Mouse (Mus musculus) liver, adult (tissue): ENCODE data around the gene Mtmr14.

Experiments
- GATA4 ChIP-seq: IDR thresholded peaks from 2 replicates; pipeline ENCODE4 v1.6.1; 2014; ENCODE audit warnings: mild to moderate bottlenecking, low read length; ENCODE audit not compliant: insufficient replicate concordance

Gene Mtmr14

DNA sequence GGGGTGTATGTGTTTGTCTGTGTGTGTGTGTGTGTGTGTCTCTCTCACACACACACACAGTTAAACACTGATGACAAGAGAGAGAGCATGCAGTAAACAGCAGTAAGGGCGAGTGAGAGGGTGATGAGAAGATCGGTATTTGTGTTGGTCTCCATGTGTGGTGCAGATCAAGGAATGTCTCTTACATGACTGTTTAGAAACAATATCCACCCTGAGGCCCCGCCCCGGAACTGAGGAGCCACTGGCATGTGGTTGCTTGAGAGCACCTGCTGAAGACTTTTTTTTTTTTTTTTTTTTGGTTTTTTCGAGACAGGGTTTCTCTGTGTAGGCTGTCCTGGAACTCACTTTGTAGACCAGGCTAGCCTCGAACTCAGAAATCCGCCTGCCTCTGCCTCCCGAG, 26.8 kb downstream of the Mtmr14 start:
- TF ChIP-seq GATA4 = no peak

DNA sequence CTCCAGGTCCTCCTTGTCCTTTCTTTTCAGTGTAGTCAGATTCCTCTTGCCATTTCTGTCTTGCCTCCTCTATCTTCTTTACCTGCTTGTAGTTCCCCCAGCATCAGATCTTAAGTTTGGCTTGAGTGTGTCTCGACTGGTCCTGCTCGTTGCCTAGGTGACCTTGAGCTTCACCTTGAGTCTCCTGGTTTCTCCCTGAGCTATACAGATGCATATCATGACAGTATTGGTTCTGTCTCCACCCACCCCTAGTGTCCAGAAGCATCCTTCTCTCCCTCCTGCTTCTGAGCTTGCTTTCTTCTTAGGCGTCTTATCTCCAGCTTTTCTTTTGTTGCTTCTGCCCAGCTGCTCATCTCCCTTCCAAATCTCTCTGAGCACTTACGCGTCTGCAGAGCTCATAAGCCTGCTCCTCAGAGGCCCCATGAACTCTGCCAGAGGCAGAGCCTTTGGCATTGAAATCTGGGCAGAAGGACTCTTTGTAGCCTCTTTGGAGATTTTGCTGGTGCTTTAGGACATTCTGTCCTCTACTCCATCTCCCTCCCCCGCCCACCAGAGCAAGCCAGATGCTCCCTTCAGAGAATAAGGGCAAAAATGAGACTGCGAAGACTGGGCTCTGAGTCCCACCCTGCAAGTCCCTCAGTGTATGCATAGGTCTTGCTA, 29.5 kb downstream of the Mtmr14 start:
- TF ChIP-seq GATA4 = no peak

DNA sequence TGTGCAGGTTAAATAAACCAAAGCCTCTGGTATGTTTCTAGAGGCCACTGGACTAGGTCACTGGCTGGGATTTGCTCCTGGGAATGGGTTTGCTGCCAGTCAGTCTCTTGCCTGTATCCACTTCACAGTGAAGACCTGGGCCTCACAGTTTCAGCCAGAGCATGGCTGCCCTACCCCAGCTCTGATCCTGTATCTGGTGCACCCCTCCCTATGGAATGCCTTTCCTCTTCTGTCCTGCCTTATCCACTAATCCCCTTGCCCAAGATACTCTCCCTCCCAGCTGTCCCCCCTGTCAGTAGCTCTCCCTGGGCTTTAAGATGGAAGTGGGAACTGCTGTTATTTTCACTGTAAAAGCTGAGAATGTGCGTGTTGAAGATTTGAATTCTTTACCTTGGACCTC, 30.3 kb downstream of the Mtmr14 start:
- TF ChIP-seq GATA4 = no peak

DNA sequence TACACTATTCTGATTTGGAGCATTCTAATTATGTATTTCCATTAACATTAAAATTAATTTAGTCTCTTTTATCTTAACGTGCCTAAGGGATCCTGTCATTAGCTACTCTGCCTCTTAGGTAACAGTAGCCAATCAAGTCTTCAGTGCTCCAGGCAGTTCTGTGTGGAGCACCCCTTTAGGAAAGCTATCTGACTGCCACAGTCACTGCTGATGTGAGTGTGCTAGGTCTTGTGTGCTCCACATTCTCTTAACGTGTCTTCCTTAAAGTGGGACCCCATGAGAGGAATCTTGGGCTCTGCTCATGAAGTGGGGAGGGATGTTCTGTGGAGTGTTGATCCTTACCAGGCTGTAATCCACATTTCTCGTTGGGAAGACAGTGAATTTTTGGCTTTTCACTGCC, 34.7 kb downstream of the Mtmr14 start:
- no peak for TF ChIP-seq GATA4

DNA sequence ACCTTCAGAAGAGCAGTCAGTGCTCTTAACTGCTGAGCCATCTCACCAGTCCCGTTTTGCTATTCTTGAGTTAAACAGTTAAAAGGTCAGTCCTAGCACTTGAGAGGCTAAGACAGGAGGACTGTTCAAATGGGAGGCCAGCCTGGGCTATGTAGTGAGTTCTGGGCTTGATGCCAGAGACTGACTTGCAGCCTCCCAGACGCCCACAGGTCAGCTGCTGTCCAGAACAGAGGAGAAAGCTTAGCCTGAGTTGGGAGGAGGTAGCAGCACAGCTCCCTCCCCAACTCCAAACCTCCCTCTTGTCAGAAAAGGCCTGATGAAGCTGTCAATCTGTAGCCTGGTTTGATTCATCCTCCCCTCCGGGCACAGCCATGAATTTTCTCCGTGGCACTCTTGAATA, 39.2 kb downstream of the Mtmr14 start:
- TF ChIP-seq GATA4 = no peak

DNA sequence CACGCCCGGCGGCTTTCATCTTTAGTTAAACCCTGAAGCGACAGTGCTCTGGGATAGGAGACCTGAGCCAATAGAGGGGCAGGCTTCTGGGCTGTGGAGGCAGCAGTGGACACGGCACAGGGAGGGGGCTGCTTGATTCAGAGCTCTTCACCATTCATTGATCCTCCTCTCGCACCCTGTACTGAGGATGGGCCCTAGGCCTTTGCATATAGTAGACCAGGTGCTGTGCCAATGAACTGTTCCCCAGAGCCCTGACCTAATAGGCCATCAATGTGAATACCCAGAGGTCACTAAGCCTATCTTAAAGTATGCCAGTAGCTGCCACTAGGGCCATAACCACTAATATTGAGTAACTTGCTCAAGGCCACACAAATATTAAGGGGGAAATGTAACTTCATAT, 44.0 kb downstream of the Mtmr14 start:
- no peak for TF ChIP-seq GATA4

DNA sequence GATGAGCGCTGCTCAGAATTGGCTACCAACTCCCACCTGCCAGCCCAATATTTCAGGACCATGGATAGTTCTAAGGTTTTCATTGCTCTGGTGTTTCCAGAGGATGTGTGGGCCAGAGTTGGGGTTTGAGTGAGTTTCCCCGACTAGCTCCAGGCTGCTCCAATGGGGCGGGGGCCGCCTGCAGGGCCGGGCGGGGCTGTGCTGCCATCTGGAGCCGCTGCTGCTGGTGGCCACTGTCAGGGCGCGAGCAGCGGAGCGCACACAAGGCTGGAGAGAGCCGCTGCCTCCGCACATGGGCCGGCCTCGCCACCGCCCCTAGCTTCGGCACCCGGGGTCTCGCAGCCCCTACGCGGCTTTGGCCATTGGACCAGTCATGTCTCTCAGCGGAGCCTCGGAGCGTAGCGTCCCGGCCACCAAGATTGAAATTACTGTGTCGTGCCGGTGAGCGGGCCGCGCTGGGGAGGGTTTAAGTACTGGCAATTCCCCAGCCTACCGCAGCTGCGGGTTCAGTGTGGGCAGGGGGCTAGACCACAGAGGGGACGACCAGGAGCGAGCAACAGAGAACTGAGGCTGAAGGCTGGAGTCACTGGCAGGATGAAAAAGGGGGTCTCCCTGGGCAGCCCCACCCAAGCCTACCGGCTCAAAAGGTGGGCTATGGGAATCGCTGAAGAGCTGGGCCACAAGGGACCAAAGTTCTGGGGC, 44.6 kb downstream of the Mtmr14 start, which contains the start of gene Cpne9:
TSS of gene Cpne9 (plus strand) at position 207 of the 702 bp plus-strand sequence.
- no peak for TF ChIP-seq GATA4

DNA sequence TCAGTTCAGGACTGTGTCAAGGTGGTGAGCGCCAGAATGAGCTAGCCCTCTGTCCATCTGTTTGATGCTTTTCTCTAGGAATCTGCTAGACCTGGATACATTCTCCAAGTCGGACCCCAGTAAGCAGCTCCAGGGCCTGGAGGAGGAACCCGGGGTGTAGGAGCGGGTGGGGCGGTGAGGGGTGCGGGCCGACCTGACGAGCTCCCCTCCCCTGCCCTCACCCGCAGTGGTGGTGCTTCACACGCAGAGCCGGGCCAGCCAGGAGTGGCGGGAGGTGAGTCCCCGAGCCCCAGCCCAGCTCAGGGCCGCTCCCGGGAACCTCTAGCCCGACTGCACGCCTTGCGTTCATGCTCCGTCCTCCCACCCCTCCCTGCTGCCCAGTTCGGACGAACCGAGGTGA, 45.3 kb downstream of the Mtmr14 start:
- no peak for TF ChIP-seq GATA4

DNA sequence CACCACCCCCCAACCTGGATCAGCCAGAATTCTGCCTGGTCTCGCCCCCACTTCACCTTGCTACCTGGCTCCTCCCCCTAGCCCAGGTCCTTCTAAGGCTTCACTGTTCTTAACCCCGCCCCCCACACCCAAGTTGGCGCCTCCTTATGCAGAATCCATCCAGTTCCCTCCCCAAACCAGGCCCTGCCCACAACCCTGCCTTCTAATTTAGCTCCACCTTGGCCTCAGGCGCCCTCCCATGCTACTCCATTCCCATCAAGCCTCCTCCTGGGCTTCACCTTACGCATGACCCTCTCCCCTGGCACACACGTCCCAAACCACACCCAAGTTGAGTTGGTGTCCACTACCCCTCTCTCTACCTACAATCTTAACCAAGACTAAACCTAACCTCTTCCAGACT, 45.9 kb downstream of the Mtmr14 start:
- TF ChIP-seq GATA4 = no peak

DNA sequence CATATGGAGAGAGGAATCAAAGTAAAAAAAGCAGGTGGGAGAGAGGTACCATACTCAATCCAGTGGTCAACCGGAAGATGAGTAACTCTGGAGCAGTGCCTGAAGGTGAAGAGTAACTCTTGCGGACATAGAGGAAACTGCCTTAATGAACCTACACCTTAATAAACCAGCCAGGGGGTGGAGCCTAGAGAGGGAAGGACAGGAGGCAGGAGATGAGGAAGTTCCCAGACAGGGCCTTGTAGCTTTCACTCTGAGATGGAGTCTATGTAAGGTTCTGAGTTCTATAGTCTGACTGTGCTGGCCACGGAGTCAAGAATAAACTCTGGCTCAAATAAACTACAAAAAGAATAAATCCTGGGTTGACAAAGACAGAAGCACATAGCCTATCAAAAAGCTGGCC, 47.3 kb downstream of the Mtmr14 start:
- no peak for TF ChIP-seq GATA4

DNA sequence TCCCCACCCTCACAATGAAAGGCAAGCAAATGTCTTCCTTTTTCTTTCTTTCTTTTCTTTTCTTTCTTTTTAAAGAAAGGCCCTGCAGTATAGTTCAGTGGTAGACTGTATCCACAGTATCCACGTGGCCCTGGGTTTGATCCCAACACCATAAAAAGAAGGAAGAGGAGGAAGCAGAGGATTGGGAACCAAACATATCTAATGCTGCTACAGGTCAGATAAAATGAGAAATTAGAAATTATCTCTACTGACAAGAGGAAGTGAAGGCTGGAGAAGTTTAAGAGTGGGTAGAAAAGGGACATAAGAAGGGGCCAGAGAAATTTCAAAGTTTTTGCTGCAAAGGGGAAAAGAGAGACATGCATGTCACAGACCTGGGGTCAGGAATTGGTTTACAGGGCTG, 48.7 kb downstream of the Mtmr14 start:
- TF ChIP-seq GATA4 = no peak

DNA sequence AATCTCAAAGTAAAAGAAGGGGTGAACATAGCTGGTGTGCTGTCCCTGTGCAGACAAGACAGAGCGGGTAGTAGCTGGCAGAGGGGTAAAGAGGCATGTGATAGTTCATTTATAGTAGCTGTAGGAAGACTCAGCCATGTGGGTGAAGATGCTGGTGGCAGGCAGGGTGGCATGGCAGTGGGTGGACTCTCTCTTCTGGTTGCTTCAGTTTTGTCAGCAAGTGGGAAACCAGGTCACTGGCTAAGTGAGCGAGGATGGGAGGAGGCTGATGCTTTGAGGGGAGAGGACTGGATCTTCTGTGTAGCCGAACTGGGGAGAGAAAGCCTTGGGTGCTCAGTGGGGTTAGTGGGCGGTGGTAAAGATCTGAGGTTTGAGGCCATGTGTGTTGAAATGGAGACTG, 49.6 kb downstream of the Mtmr14 start:
- TF ChIP-seq GATA4 = no peak

DNA sequence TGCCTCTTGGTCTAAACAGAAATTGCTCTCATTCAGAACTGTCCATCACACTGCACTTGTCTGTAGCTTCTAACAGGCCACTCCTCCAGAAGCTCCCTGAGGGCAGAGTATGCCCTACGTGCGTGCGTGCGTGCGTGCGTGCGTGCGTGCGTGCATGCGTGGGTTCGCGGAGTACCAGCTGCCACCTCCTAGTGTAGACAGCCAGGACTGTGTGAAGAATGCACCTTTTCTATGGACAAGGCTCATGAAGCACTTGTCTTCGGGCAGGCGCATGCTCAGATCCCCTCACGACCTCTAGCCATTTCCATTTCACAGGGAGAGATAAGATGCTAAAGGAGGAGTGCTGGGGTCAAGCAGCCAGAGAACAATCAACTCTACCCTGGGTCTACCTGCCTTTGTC, 51.7 kb downstream of the Mtmr14 start:
- no peak for TF ChIP-seq GATA4

DNA sequence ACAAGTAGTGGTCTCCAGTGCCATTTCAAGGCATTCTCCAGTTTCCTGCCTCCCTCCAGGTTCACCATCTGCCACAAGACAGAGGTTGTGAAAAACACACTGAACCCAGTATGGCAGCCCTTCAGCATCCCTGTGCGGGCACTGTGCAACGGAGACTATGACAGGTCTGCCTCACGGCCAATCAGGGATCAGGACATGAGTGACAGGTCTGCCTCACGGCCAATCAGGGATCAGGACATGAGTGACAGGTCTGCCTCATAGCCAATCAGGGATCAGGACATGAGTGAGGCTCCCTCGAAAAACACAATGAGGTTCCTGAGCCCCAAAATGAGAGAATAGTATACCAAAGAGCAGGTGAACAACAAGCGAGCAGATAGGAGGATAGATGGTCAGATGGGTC, 52.7 kb downstream of the Mtmr14 start:
- TF ChIP-seq GATA4 = no peak

DNA sequence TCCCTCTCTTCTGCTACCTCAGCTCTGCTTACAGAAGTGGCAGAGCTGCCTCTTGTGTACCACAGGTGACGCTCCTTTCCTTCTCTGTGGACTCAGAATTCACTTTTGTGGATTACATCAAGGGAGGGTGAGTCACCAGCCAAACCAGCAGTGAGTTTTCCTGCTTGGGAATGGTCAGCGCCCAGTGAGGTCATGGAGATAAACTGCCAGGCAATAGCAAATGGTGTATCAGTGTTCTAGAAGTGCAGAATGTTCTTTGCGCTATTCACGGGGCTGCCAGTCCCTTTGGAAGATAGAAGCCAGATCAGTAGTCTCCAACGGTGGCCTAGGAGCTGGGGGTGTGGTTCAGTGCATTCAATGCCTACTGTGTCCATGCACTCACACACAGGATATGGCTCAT, 55.3 kb downstream of the Mtmr14 start:
- no peak for TF ChIP-seq GATA4

DNA sequence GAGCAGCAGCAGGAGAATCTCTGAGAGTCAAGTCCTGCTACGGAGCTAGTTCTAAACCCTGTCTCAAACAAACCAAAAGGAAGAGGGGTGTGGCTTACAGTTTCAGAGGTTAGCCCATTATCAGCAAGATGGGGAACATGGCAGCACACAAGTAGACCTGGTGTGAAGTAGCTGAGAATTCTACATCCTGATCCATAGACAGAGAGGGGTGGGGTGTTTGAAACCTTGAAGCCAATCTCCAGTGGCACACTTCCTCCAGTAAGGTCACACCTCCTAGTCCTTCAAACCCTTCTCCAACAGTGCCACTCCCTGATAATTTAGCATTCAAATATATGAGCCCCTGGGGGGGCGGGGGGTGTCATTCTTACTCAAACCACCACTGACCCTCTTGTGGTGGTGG, 58.4 kb downstream of the Mtmr14 start:
- no peak for TF ChIP-seq GATA4

DNA sequence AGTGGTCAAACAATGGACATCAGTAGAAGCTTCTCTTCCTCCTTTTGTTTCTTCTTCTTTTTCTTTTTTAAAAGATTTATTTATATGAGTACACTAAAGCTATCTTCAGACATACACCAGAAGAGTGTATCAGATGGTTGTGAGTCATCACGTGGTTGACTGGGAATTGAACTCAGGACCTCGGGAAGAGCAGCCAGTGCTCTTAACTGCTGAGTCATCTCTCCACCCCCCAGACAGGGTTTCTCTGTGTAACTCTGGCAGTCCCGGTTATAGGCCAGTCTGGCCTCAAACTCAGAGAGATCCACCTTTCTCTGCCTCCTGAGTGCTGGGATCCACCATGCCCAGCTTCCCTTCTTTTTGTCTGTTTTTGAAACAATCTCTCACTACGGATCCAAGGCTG, 59.0 kb downstream of the Mtmr14 start:
- TF ChIP-seq GATA4 = no peak
